Mouse (Mus musculus) MEL-GATA-1-ER (cell line): ENCODE data around the gene Mrgprb4.

Experiments
- DNase-seq: peaks from one replicate; pipeline ENCODE4 v3.0.0-alpha.2; 2012; ENCODE audit warnings: low read depth; ENCODE audit errors: extremely low read depth

Gene Mrgprb4

DNA sequence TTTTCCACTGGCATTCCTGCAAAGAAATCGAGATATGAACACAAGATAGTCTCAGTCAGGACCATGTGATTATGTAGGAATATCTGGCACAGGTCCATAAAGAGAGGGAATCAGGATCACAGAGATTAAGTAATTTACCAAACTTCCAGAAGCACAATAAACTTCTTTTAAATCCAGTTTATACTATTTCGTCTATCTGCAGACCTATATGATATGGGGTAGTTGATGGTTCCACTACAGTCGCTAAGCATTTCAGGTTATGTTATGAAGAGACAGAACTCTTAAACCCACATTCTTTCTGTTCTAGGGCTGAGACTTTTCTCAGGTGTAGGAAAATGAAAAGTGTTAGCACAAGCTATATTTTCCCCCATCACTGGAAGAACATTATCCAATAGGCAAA is at the start of gene Mrgprb4:
TSS of gene Mrgprb4 (minus strand) at position 101 of the 400 bp plus-strand sequence.
- no peak for DNase-seq

DNA sequence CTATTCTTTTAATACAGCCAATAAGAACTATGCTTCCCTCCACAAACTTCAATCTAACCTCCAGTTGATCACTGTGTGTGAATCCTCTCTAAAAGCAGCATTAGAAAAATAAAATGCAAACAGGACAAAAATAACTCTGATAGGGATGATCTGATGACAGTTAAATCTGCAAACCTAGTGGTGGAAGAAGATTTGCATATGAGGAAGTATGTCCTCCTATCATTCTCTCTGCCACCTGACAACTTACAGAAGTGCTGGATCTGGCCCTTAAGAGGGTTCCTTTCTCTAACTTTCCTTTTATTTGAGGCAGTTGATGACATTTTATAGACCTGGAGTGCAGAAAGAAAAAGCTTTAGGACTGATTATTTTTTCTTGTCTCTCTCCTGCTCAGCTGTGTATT is 27.0 kb upstream of the Mrgprb4 start:
- no peak for DNase-seq

DNA sequence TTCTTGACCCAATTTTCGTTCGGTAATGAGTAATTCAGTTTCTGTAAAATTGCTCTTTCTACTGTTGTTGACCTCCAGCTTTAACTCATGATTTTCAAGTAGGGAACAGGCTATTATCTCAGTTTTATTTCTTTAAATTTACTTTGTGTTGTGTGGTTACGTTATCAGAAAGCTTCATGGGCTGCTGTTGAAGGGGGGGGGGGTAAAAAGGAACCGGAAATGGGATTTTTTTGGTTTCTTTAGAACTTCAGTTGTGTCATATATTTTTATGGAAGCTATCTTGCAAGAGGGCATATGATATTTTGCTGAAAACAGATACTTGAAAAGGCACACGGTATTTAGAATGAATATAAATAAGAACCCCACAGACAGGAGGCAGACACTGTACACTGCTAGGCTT is 26.0 kb upstream of the Mrgprb4 start:
- no peak for DNase-seq

DNA sequence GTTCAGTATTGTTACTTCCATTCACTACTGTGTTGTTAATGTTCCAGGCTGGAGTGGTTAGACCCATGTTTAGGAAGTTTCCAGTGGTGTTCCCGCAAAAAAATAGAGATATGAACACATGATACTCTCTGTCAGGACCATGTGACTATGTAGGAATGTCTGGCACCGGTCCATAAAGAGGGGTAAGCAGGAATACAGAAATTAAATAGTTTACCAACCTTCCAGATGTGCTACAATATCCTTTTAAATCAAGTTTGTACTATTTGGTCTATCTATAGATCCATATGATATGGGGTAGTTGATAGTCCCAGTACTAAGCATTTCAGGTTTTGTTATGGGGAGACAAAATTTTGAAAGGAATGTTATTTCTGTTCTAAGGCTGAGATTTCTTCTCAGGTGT is 30.2 kb downstream of the Mrgprb4 start, which contains the start of gene Mrgprb5:
TSS of gene Mrgprb5 (minus strand) at position 101 of the 400 bp plus-strand sequence.
- no peak for DNase-seq

DNA sequence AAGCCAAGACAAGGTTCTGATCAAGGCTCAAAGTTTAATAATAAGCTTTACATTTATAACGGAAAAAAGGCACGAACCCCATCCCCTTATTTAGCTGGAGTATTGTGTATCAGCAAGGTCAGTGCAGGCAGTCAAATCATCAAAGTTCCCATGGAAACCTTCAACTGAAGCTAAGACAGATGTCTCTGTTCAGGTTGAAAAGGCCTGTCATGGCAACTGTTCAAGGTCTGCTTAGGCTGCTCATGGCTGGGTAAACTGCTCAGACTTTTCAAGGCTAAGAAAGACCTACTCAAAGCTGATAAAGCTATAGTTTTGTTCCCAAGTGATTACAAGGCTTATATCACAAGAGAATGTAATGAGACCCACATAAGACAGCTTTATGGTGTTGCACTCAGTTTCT is 31.6 kb downstream of the Mrgprb4 start:
- DNase-seq: no peak
